In genomic region chr1:184065589-184066361, GRCm38 (mm10) we compare ENCODE assay signal across 12 mouse cellular contexts. TPM values are rescaled to one million over a fixed set of nuclear protein-coding genes. Genes with fewer than 3 reads are reported as not detected.
DNase-seq lines count a peak whose midpoint lies in the region; ATAC-seq and TF ChIP-seq lines count a peak whose summit lies in the region.
"Had no signal": no experiment of that assay in that cellular context is flagged by ENCODE, and none has a peak within 500 bp of the region (broad histone marks: within the 10 kb centered on the region; RNA-seq: fewer than 3 reads in every experiment).

No protein-coding gene starts in this region.

- intact Hi-C loops in left cerebral cortex, adult 2 months (cut with DNase I) = no loop called here
- intact Hi-C loops in left cerebral cortex, postnatal 10 days (cut with DNase I) = no loop called here

- TF ChIP-seq CTCF in left cerebral cortex, adult 2 months (IDR thresholded peaks at IDR 0.05) = no peak
- TF ChIP-seq CTCF in midbrain, postnatal 0 days (IDR thresholded peaks at IDR 0.05) = no peak

- ATAC-seq in hindbrain, embryonic 11.5 days (ENCODE audit: low FRiP score) = peak; percentile 91
- peak; percentile 74 for ATAC-seq in midbrain, postnatal 0 days (ENCODE audit: low FRiP score)
- no peak for ATAC-seq in granulocyte monocyte progenitor cell, adult 5-6 weeks (replicated peaks; ENCODE audit: poor library complexity, severe bottlenecking)
- no peak for ATAC-seq in kidney, embryonic 15.5 days (replicated peaks; ENCODE audit: low FRiP score)

- no peak overlapping the region for H3K4me2 ChIP-seq in hindbrain, embryonic 11.5 days (replicated peaks; ENCODE audit: low read depth, low read length)
- H3K4me2 ChIP-seq in midbrain, postnatal 0 days (ENCODE audit: low read depth, low read length, poor library complexity, severe bottlenecking) = no peak overlapping the region
- H3K4me2 ChIP-seq in kidney, embryonic 15.5 days = no peak overlapping the region
- H3K4me2 ChIP-seq: heart, embryonic 12.5 days; liver, embryonic 15.5 days had no signal

- WGBS in hindbrain, embryonic 11.5 days = 75% methylated on average over 13 of the region's 13 CpGs
- 55% methylated on average over 13 of the region's 13 CpGs for WGBS in midbrain, postnatal 0 days
- WGBS in kidney, embryonic 15.5 days = 94% methylated on average over 13 of the region's 13 CpGs

- H3K9ac ChIP-seq in hindbrain, embryonic 11.5 days (ENCODE audit: low read depth, low read length) = no peak overlapping the region
- H3K9ac ChIP-seq in midbrain, postnatal 0 days (replicated peaks; ENCODE audit: low read length, poor library complexity, severe bottlenecking) = no peak overlapping the region
- H3K9ac ChIP-seq in kidney, embryonic 15.5 days = no peak overlapping the region
- H3K9ac ChIP-seq: liver, embryonic 15.5 days had no signal

- H3K27ac ChIP-seq in left cerebral cortex, adult 2 months = peak overlapping the region; percentile 66
- peak overlapping the region; percentile 67 for H3K27ac ChIP-seq in hindbrain, embryonic 11.5 days (ENCODE audit: low read depth, low read length)
- no peak overlapping the region for H3K27ac ChIP-seq in midbrain, postnatal 0 days (ENCODE audit: low read depth, low read length)
- no peak overlapping the region for H3K27ac ChIP-seq in kidney, embryonic 15.5 days
- H3K27ac ChIP-seq: liver, embryonic 15.5 days had no signal

- no peaks in the 10 kb centered on the region for H3K9me3 ChIP-seq in hindbrain, embryonic 11.5 days (ENCODE audit: control insufficient read depth, low read length)
- H3K9me3 ChIP-seq in midbrain, postnatal 0 days (ENCODE audit: low read length) = no peaks in the 10 kb centered on the region
- H3K9me3 ChIP-seq in kidney, embryonic 15.5 days (replicated peaks) = no peaks in the 10 kb centered on the region
- H3K9me3 ChIP-seq: heart, embryonic 12.5 days; liver, embryonic 15.5 days had no signal

- DNase-seq in left cerebral cortex, adult 2 months (ENCODE audit: extremely low spot score in 1 of 2, low spot score in 2 of 2) = no peak
- DNase-seq in left cerebral cortex, postnatal 10 days (ENCODE audit: extremely low spot score in 1 of 2, low spot score in 2 of 2) = no peak
- DNase-seq in brain, embryonic 18.5 days (ENCODE audit: low read depth, low spot score) = peak; percentile 26
- DNase-seq in hindbrain, embryonic 11.5 days (ENCODE audit: low spot score) = peak; percentile 61
- peak; percentile 54 for DNase-seq in midbrain, postnatal 0 days (ENCODE audit: low spot score)
- no peak for DNase-seq in cerebellum, postnatal 14 days
- DNase-seq: cerebellum, postnatal 10 days; right cerebral cortex, postnatal 4 days had no signal

- H3K4me3 ChIP-seq in left cerebral cortex, adult 2 months = no peak overlapping the region
- H3K4me3 ChIP-seq in hindbrain, embryonic 11.5 days (ENCODE audit: low read depth, low read length) = no peak overlapping the region
- no peak overlapping the region for H3K4me3 ChIP-seq in midbrain, postnatal 0 days (ENCODE audit: low read depth, low read length)
- H3K4me3 ChIP-seq in kidney, embryonic 15.5 days (replicated peaks) = no peak overlapping the region
- H3K4me3 ChIP-seq: heart, embryonic 12.5 days; liver, embryonic 15.5 days had no signal

- no peaks in the 10 kb centered on the region for H3K36me3 ChIP-seq in hindbrain, embryonic 11.5 days (ENCODE audit: control insufficient read depth, insufficient read depth, low read length)
- H3K36me3 ChIP-seq in midbrain, postnatal 0 days (ENCODE audit: insufficient read depth, low read length) = peaks cover 4% of the 10 kb centered on the region; the same call in 1 of the 2 replicates
- H3K36me3 ChIP-seq in kidney, embryonic 15.5 days = peaks cover 3% of the 10 kb centered on the region; the same call in 1 of the 2 replicates

- H3K27me3 ChIP-seq in hindbrain, embryonic 11.5 days (ENCODE audit: control insufficient read depth, insufficient read depth, low read length) = no peaks in the 10 kb centered on the region
- no peaks in the 10 kb centered on the region for H3K27me3 ChIP-seq in midbrain, postnatal 0 days (ENCODE audit: insufficient read depth, low read length)
- H3K27me3 ChIP-seq in kidney, embryonic 15.5 days = no peaks in the 10 kb centered on the region
- H3K27me3 ChIP-seq: heart, embryonic 12.5 days; liver, embryonic 15.5 days had no signal

- no peaks in the 10 kb centered on the region for H3K4me1 ChIP-seq in hindbrain, embryonic 11.5 days (replicated peaks; ENCODE audit: control insufficient read depth, insufficient read depth, low read length)
- H3K4me1 ChIP-seq in midbrain, postnatal 0 days (ENCODE audit: insufficient read depth, low read length) = no peaks in the 10 kb centered on the region
- H3K4me1 ChIP-seq in kidney, embryonic 15.5 days = no peaks in the 10 kb centered on the region

RNA-seq across cellular contexts. Expression of gene 1700056E22Rik, which starts 31.7 kb away (rescaled TPM):
- total RNA-seq in left cerebral cortex, adult 2 months (2021) = not detected
- total RNA-seq in left cerebral cortex, postnatal 10 days (2021) = under 1 TPM; 0.36 TPM
- 1.9 and 2.2 TPM in 2 replicates for polyA plus RNA-seq in hindbrain, embryonic 11.5 days (2014; fragmentation: Nextera tagmentation; extraction: Ambion mirVana)
- 1.1 and 1.6 TPM in 2 replicates for total RNA-seq in midbrain, postnatal 0 days (2014; rRNA removed)
- polyA plus RNA-seq in midbrain, postnatal 0 days (2015; fragmentation: Nextera tagmentation; extraction: Ambion mirVana) = 1.2 and 1.4 TPM in 2 replicates
- not detected in 2 replicates for total RNA-seq in granulocyte monocyte progenitor cell, adult 5-6 weeks (2014; fragmentation: Nextera tagmentation)
- total RNA-seq in granulocyte monocyte progenitor cell, adult 5-6 weeks (2017) = 0.95 TPM in 1 of 2 replicates, not detected in the other
- 1.3 and 2.4 TPM in 2 replicates for polyA plus RNA-seq in kidney, embryonic 15.5 days (2015; fragmentation: Nextera tagmentation; extraction: Ambion mirVana)

RNA-seq across cellular contexts. Expression of gene Dusp10, which starts 52.7 kb away (rescaled TPM):
- 1 to 10 TPM; 6.1 to 6.8 TPM for total RNA-seq in left cerebral cortex, adult 2 months (2021)
- total RNA-seq in left cerebral cortex, postnatal 10 days (2021) = 1 to 10 TPM; 5.2 to 5.3 TPM
- polyA plus RNA-seq in hindbrain, embryonic 11.5 days (2014; fragmentation: Nextera tagmentation; extraction: Ambion mirVana) = 6.5 and 7.2 TPM in 2 replicates
- total RNA-seq in midbrain, postnatal 0 days (2014; rRNA removed) = 10.5 and 11.4 TPM in 2 replicates
- polyA plus RNA-seq in midbrain, postnatal 0 days (2015; fragmentation: Nextera tagmentation; extraction: Ambion mirVana) = 4.5 and 6.0 TPM in 2 replicates
- 0.96 and 1.4 TPM in 2 replicates for total RNA-seq in granulocyte monocyte progenitor cell, adult 5-6 weeks (2014; fragmentation: Nextera tagmentation)
- total RNA-seq in granulocyte monocyte progenitor cell, adult 5-6 weeks (2017) = 2.8 and 5.8 TPM in 2 replicates
- polyA plus RNA-seq in kidney, embryonic 15.5 days (2015; fragmentation: Nextera tagmentation; extraction: Ambion mirVana) = 5.8 and 6.3 TPM in 2 replicates

Comparison
In these comparisons a context has a peak if more than half of its experiments do, and no peak if none do; other contexts are left out.
1. DNase-seq: peak in brain, embryonic 18.5 days (single experiment), hindbrain, embryonic 11.5 days (single experiment) and midbrain, postnatal 0 days (single experiment); none in left cerebral cortex, adult 2 months (0 of 2), left cerebral cortex, postnatal 10 days (0 of 2) and cerebellum, postnatal 14 days (0 of 2).
2. H3K27ac ChIP-seq: peak in left cerebral cortex, adult 2 months (single experiment) and hindbrain, embryonic 11.5 days (single experiment); none in midbrain, postnatal 0 days (single experiment) and kidney, embryonic 15.5 days (single experiment).
3. ATAC-seq: peak in hindbrain, embryonic 11.5 days (single experiment) and midbrain, postnatal 0 days (single experiment); none in granulocyte monocyte progenitor cell, adult 5-6 weeks (single experiment) and kidney, embryonic 15.5 days (single experiment).